Mouse (Mus musculus): ENCODE measurements around the gene Zfp324.

GRCm38 (mm10) chr7:12998053-12998452 lies 32.4 kb downstream of the Zfp324 start, which contains the start of gene Slc27a5:
- no peak for TF ChIP-seq CTCF (IDR thresholded peaks at IDR 0.05; ENCODE audit: low read depth, low read length)
- TF ChIP-seq EP300 (IDR thresholded peaks at IDR 0.05; ENCODE audit: insufficient read depth, low read depth, low read length): no peak
- TF ChIP-seq POLR2A (IDR thresholded peaks at IDR 0.05; ENCODE audit: insufficient read depth, low read length): no peak

Measured in ES-Bruce4 (cell line).